Mouse (Mus musculus) c-Kit-positive CD71-positive TER-119-positive erythroid progenitor cells, embryonic 14.5 days (primary cell): ENCODE data around the gene Cobl.

Experiments
- DNase-seq: peaks from one replicate; pipeline ENCODE4 v3.0.0-alpha.2; 2013; ENCODE audit warnings: low spot score

Cobl gene

GRCm38 (mm10) chr11:12219594-12220530, 244.9 kb downstream of the Cobl start:
- DNase-seq = no peak

- no peak for DNase-seq
Measured at GRCm38 (mm10) chr11:12216897-12217296, 247.9 kb downstream of the Cobl start.

DNA sequence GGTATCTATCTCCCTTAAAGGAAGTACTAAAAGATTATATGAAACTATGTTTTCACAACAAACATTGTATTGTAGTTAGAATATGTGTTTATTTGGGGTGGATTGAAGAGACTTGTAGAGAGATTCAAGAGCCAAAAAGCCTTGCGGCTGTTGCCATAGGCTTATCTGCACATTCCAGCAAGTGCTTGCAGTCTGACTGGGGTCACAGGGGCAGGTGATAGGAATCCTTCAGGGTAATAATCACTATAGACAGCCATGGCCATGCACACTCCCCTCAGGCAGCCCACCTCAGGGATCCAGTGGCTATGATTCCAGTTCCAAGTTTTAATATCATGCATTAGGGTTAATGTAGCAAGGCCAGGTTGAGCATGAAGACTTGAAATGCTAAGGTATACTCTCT, 249.2 kb downstream of the Cobl start:
- no peak for DNase-seq

DNA sequence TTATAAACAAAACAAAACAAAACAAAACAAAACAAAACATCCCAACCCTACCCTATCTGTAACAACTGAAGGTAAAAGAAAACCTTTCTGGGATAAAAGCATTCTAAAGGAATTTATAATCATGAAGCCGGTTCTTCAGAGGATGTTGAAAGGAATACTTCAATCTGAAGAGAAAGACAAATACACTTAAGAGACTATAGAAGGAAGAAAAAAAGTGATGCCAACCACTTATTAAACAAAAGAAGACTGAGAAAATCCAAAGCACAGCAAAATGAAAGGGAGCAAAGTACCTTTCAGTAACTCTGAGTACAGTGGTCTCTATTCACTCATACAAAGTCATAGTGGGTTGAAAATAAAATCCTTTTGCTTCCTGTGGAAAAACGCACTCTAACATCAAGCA, 256.2 kb downstream of the Cobl start:
- no peak for DNase-seq

DNA sequence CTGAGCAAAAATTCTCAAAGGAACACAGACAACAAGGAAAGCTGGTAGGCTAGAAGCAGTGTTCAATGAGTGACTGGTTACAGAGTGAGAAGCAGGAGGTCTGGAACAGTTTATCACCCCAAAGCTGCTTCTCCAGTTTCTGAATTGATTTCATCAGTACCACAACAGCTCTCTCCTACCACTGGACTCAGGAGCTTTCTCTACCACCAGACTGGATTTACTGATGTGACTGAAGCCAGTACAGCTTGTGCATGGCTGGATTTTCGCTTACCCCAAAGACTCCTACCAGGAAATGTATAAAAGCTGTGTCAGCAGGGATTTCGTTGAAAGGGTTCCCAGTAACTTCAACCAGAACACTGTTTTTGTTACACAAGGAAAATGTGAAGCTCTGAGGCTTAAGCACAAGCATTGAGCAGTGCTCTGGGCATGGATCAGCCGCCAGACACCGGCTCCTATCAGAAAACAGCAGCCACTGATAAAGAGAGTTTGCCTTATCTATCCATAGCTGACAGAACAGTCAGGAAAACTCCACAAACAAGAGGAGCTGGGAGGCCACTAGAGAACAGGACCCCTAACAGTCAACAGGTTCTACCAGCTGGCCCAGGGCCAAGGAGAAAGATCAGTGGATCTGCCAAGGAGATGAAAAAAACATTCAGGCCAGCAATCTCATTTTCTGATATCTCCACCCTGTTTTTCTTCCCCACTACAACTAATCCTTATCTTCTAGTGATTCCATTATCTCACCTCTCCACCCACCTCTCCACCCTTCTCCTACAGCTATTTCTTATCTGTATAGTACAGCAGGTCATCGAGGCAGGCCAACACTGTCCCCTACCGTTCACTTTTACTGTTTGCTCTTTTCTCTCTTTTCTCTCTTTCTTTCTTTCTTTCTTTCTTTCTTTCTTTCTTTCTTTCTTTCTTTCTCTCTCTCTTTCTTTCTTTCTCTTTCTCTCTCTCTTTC, 259.3 kb downstream of the Cobl start:
- peak; percentile 48 for DNase-seq

DNA sequence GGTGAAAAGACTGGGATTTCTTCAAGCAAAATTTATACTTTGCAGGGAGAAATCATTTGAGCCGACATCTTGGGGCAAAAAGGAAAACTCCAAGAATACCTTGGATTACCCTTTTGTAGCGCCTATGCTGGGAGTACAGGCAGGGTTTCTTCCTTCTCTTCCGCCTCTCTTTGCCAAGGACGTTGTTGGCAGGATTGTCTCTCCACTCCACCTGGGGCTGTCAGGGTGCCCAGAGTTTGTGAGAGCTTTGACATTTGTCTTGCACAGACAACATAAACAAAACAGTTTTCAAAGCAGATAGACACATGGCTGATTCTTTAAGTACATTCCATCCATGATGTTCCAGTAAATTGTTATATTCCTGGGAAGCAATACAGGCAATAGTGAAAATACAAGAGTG, 265.3 kb downstream of the Cobl start:
- no peak for DNase-seq

DNA sequence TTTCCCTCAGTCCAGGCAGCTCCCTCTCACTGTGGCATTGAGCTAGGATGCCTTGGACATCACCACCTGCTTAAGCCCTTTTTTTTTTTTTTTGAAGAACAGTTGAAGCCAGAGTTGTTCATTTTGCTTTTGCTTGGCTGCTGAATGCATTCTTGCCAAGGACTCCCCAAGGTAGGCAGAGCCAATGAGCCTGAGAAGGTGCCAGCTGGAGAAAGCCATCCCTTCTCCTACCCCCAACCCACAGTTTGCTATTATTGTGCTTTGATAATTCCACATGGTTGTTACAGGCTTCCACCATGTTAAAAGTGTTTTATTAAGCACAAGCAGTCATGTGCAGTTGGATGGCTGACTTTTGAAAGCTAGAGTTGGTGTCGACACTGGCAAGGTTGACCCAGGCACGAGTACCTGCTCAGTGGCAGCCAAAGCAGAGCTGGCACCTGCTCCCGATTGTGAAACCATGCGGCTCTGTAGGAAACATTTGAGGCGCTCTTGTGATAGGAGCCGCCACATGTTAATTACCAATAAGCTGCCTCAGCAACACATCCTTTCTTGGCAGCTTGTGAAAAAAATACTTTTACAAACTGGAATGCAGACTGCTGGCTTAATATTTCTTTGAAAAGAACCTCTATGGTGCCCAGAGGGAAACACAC, 265.9 kb downstream of the Cobl start:
- DNase-seq = no peak

GRCm38 (mm10) chr11:12198017-12198416, 266.7 kb downstream of the Cobl start:
- DNase-seq = no peak

DNA sequence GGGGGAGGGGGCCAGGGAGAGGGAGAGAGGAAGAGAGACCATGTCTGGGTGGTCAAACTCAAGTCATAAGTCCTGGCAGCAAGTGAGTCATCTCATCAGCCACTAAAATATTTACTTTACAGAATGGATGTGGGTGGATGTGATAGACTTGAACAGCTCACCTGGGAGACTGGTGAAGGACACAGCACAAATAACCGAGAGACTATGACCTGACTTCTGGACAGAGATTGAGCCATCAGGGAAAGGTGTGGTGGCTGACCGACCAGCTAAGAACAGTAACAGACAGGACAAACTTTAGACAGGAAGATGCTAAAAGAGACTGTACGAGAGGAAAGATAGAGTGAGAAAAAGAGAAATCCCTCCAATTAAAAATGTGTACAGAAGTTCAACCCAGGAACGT, 267.2 kb downstream of the Cobl start:
- DNase-seq = no peak

DNA sequence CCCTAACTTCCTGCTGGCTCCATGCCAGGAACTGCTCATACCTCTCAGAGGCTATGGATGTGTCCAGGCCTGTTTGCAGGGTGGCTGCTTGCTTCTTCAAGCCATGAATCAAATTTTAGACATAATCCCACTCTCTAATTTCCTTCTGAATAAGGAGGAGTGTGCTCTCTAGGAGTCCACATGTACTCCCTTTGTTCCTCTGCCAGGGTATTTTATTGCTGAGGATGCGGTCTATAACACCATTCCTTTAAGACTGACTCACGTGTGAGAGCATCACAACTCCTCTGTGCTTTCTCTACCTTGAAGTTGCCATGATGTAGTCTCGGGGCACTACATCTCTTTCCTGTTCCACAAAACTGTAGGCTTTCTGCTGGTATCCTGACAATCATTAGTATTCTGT, 269.4 kb downstream of the Cobl start:
- no peak for DNase-seq

GRCm38 (mm10) chr11:12193369-12193768, 271.4 kb downstream of the Cobl start:
- no peak for DNase-seq

DNA sequence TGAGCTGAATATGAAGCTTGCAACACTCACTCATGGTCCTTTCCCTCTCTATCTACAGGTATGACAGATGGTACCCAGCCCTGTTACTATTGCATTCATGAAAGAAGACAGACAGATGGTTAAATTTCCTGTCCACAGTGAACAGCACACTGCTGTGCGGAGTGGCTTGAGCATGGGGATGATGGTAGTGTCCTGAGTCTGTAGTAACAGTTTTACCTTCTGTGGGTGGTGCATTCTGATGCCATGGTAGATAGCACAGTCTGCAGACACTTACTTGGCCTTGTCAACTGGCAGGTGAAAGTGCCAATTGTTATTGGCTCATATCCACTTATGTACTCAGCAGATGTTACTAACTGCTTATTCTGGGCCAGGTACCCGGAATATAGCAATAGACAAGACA, 273.4 kb downstream of the Cobl start:
- no peak for DNase-seq

- no peak for DNase-seq
Measured at GRCm38 (mm10) chr11:12190417-12190816, 274.3 kb downstream of the Cobl start.
